ENCODE assay signal across 19 mouse cellular contexts in genomic region chr9:54264754-54265153, GRCm38 (mm10). TPM values are rescaled to one million over a fixed set of nuclear protein-coding genes. Genes with fewer than 3 reads are reported as not detected.
"Had no signal": no experiment of that assay in that cellular context is flagged by ENCODE, and none has a peak within 500 bp of the region (broad histone marks: within the 10 kb centered on the region; RNA-seq: fewer than 3 reads in every experiment).

No protein-coding gene starts in this region.

- DNase-seq: kidney, adult 2 months; kidney, postnatal 25 days; lung, embryonic 14.5 days; lung, postnatal 10 days; lung, postnatal 4 days; retina, postnatal 1 day; right cerebral cortex, postnatal 4 days; thymus, adult 2 months; thymus, postnatal 25 days had no signal

- H3K4me3 ChIP-seq: left cerebral cortex, adult 2 months; limb, embryonic 15.5 days; liver, embryonic 12.5 days; neural tube, embryonic 13.5 days had no signal

- H3K36me3 ChIP-seq: limb, embryonic 15.5 days; liver, embryonic 12.5 days; neural tube, embryonic 13.5 days had no signal

- H3K27me3 ChIP-seq: limb, embryonic 15.5 days; liver, embryonic 12.5 days; neural tube, embryonic 13.5 days had no signal

RNA-seq across cellular contexts. Expression of gene Cyp19a1, which starts 3.2 kb away (rescaled TPM):
- polyA plus RNA-seq: intestine, embryonic 14.5 days; kidney, adult 2 months; kidney, embryonic 16.5 days; limb, embryonic 11.5 days; limb, embryonic 15.5 days; liver, embryonic 12.5 days; liver, embryonic 16.5 days; lung, embryonic 14.5 days; midbrain, embryonic 11.5 days; neural tube, embryonic 13.5 days; spleen, adult 2 months had no signal

RNA-seq across cellular contexts. Expression of gene Gldn, which starts 21.5 kb away (rescaled TPM):
- polyA plus RNA-seq: intestine, embryonic 14.5 days; liver, embryonic 16.5 days; lung, embryonic 14.5 days had no signal
